Mouse (Mus musculus) testis, postnatal 10 days (tissue): ENCODE data around the gene Copz1.

Experiments
- DNase-seq: peaks from one replicate; pipeline ENCODE4 v3.0.0; 2021; ENCODE audit warnings: low spot score

Gene Copz1

DNA sequence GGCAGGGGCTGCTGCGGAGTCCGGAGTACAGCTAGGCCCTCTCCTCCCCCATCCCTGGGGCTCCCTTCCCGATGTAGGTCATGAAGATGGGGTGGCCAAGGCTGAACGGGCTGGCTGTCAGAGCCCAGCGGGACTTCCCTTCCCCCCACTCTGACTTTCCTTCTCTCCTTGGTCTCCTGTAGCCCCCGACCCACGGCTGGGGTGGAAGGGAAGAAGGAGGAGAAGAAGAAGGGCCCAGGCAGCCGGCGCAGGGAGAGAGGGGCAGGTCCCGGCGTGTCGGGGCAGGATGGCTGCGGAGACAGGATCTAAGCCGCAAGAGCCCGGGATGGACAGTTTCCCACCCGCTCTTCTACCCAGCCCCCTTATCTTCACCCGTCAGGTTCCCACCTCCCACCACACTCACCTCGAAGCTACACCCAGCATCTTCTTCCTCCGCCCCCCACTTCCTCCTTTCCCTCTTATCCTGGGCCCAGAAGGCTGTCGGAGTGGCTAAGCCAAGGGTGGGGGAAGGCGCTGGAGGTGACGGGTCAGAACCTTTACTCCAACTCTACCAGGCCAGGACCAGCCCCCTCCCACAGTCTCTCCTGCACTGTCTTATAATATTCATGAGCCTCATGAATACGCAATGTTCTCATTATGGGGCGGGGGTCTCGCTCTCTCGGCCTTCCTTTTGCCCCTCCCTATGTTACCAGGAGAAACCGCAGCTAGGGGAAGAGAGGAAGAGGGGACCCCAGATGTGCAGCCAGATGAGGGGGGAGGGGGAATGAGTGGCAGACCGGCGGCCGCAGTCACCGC is 66.8 kb downstream of the Copz1 start:
- DNase-seq, result no peak

GRCm38 (mm10) chr15:103339961-103340337 is 67.4 kb downstream of the Copz1 start, which contains the start of gene Zfp385a:
Zfp385a (minus strand) TSS chr15:103340093.
- DNase-seq, result peak; percentile 73

DNA sequence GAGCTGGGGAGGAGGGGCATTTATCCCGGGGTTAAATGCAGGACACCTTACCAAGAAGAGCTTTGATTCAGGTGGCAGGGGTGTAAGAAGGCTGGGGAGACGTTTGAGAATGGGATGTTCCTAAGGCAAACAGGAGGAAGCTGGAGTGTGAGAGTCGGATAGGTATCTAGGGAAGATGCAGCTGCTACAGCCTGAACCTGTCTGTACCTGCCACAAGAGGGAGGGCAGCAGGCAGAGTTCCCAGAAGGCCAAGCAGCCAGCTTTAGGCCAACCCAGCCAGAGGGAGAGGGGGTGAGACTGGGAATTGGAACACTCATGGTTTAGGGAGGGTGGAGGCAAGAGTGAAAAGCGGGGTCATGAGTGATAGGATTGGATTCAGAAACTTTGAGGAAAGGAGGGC is 68.3 kb downstream of the Copz1 start:
- no peak for DNase-seq

GRCm38 (mm10) chr15:103341547-103341946 is 69.0 kb downstream of the Copz1 start:
- DNase-seq, result no peak

DNA sequence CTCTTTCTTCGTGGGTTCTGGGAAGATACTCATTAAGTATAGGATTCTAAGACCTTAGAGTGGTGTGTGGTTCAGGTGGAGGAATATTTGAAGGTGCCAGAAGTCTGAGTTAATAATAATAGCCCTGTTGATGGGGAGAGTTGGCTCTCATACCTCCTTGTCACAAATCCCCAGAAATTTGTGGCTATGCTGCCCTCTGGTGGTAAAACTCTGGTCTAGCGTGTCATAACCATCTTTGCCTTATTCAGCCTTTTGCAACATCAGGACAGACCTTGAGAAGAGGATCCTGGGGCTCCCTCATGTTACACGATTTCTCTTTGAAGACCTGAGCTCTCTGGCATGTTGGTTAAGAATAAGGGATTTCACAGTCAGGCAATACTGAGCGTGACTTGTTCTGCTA is 69.9 kb downstream of the Copz1 start:
- DNase-seq, result peak; percentile 76

DNA sequence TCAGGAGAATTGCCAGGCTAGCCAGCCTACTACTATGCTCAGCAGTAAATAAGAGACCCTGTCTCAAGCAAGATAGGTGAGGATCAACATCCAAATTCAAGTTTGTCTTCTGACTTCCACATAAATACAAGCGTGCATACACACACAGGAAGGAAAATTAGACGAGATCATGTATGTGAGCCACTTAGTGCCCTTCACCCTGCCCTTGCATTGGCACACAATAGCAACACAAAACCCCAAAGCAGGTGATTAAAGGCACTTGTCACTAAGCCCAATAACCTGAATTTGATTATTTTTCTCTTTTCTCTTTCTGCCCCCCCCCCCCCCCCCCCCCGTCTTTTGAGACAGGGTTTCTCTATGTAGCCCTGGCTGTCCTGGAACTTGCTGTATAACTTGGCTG is 70.5 kb downstream of the Copz1 start:
- no peak for DNase-seq

DNA sequence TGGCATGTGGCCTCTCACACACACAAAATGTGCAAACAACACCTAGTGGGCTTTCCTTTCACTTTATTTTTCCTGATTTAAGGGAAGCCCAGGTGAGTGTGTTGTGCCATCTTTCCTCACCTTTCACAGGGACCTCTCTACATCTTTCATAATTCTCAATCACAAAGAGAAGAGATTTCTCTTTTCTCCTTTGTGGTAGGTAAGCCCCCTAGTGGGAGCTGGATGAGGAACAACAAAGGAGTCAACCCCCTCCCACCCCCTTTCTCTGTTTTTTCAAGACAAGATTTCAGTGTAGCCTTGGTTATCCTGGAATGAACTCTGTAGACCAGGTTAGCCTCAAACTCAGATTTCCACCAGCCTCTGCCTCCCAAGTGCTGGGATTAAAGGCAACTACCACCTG is 71.0 kb downstream of the Copz1 start:
- no peak for DNase-seq

DNA sequence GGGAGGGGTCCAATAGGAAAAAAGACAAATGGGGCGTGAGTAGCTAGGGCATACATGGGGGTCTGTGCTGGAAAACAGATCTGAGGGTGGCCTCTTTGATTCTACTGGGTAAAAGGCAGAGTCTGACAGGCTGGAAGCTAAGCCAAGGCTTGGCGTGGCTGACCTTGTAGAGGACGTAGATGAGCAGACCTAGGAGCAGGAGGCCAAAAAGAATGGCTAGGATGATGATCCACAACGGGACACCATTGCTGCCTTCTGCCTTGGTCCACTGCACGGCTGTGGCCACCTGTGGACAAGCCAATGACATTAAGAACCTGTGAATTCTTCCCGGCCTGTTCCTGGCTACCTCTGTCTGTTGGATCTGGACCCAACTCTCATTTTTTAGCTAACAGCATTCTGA is 73.3 kb downstream of the Copz1 start:
- DNase-seq, result no peak

GRCm38 (mm10) chr15:103347275-103347684 is 74.8 kb downstream of the Copz1 start:
- peak; percentile 80 for DNase-seq
